11 mouse cellular contexts compared by ENCODE assay signal in genomic region chr7:142349308-142349961, GRCm38 (mm10). TPM values are rescaled to one million over a fixed set of nuclear protein-coding genes. Genes with fewer than 3 reads are reported as not detected.
DNase-seq lines count a peak whose midpoint lies in the region; ATAC-seq lines count a peak whose summit lies in the region.
"Had no signal": no experiment of that assay in that cellular context is flagged by ENCODE, and none has a peak within 500 bp of the region (broad histone marks: within the 10 kb centered on the region; RNA-seq: fewer than 3 reads in every experiment).

No protein-coding gene starts in this region.

- H3K27me3 ChIP-seq in kidney, embryonic 15.5 days, result no peaks in the 10 kb centered on the region
- H3K27me3 ChIP-seq in embryonic facial prominence, embryonic 12.5 days, result no peaks in the 10 kb centered on the region
- no peaks in the 10 kb centered on the region for H3K27me3 ChIP-seq in intestine, embryonic 16.5 days (replicated peaks; ENCODE audit: control insufficient read depth, insufficient read depth, low read length)
- H3K27me3 ChIP-seq in midbrain, embryonic 13.5 days, result no peaks in the 10 kb centered on the region
- H3K27me3 ChIP-seq: CH12.LX; embryonic facial prominence, embryonic 13.5 days had no signal

- no peak overlapping the region for H3K9ac ChIP-seq in kidney, embryonic 15.5 days
- no peak overlapping the region for H3K9ac ChIP-seq in embryonic facial prominence, embryonic 12.5 days
- H3K9ac ChIP-seq in intestine, embryonic 16.5 days (ENCODE audit: low read depth, low read length), result no peak overlapping the region
- H3K9ac ChIP-seq in midbrain, embryonic 13.5 days (replicated peaks), result no peak overlapping the region
- H3K9ac ChIP-seq: embryonic facial prominence, embryonic 13.5 days; liver, embryonic 14.5 days had no signal

- peak overlapping the region; percentile 69 for H3K27ac ChIP-seq in kidney, embryonic 15.5 days
- H3K27ac ChIP-seq in embryonic facial prominence, embryonic 12.5 days, result peak overlapping the region; percentile 43
- no peak overlapping the region for H3K27ac ChIP-seq in intestine, embryonic 16.5 days (ENCODE audit: low read length)
- H3K27ac ChIP-seq in midbrain, embryonic 13.5 days, result peak overlapping the region; percentile 64
- H3K27ac ChIP-seq: embryonic facial prominence, embryonic 13.5 days; liver, embryonic 14.5 days had no signal

- no peak for DNase-seq in kidney, postnatal 10 days
- no peak for DNase-seq in spleen, postnatal 4 days (ENCODE audit: low spot score in 2 of 2)
- no peak for DNase-seq in embryo, embryonic 11 days
- DNase-seq in kidney, postnatal 36 days, result no peak

- no peaks in the 10 kb centered on the region for H3K9me3 ChIP-seq in kidney, embryonic 15.5 days (replicated peaks)
- H3K9me3 ChIP-seq in embryonic facial prominence, embryonic 12.5 days, result no peaks in the 10 kb centered on the region
- H3K9me3 ChIP-seq in intestine, embryonic 16.5 days (ENCODE audit: control insufficient read depth, low read length), result no peaks in the 10 kb centered on the region
- H3K9me3 ChIP-seq in midbrain, embryonic 13.5 days, result no peaks in the 10 kb centered on the region
- H3K9me3 ChIP-seq: embryonic facial prominence, embryonic 13.5 days had no signal

- H3K4me3 ChIP-seq in kidney, embryonic 15.5 days (replicated peaks), result no peak overlapping the region
- H3K4me3 ChIP-seq in embryonic facial prominence, embryonic 12.5 days, result no peak overlapping the region
- no peak overlapping the region for H3K4me3 ChIP-seq in intestine, embryonic 16.5 days (ENCODE audit: low read length)
- H3K4me3 ChIP-seq in midbrain, embryonic 13.5 days (replicated peaks), result no peak overlapping the region
- H3K4me3 ChIP-seq: embryonic facial prominence, embryonic 13.5 days had no signal

- ATAC-seq in kidney, embryonic 15.5 days (replicated peaks; ENCODE audit: low FRiP score), result peak; percentile 73
- 0 out of 2 replicates have a peak, but pooled peaks have one; percentile 32 for ATAC-seq in embryonic facial prominence, embryonic 12.5 days (ENCODE audit: insufficient number of reproducible peaks, insufficient read depth, low FRiP score, low TSS enrichment)
- peak; percentile 23; the same call in 1 of the 2 replicates for ATAC-seq in intestine, embryonic 16.5 days
- peak; percentile 79 for ATAC-seq in midbrain, embryonic 13.5 days

- 22% methylated on average over 9 of the region's 9 CpGs for WGBS in kidney, embryonic 15.5 days
- WGBS in embryonic facial prominence, embryonic 12.5 days, result 30% methylated on average over 9 of the region's 9 CpGs
- WGBS in intestine, embryonic 16.5 days, result 29% methylated on average over 9 of the region's 9 CpGs
- 14% methylated on average over 9 of the region's 9 CpGs for WGBS in midbrain, embryonic 13.5 days

- H3K36me3 ChIP-seq in kidney, embryonic 15.5 days, result no peaks in the 10 kb centered on the region
- no peaks in the 10 kb centered on the region for H3K36me3 ChIP-seq in embryonic facial prominence, embryonic 12.5 days
- no peaks in the 10 kb centered on the region for H3K36me3 ChIP-seq in intestine, embryonic 16.5 days (ENCODE audit: control insufficient read depth, insufficient read depth, low read length)
- no peaks in the 10 kb centered on the region for H3K36me3 ChIP-seq in midbrain, embryonic 13.5 days
- H3K36me3 ChIP-seq: embryonic facial prominence, embryonic 13.5 days had no signal

- peaks cover 20% of the 10 kb centered on the region for H3K4me1 ChIP-seq in kidney, embryonic 15.5 days
- peaks cover 8% of the 10 kb centered on the region for H3K4me1 ChIP-seq in embryonic facial prominence, embryonic 12.5 days
- peaks cover 7% of the 10 kb centered on the region for H3K4me1 ChIP-seq in intestine, embryonic 16.5 days (ENCODE audit: control insufficient read depth, insufficient read depth, low read length)
- peaks cover 24% of the 10 kb centered on the region for H3K4me1 ChIP-seq in midbrain, embryonic 13.5 days (replicated peaks)

- H3K4me2 ChIP-seq in kidney, embryonic 15.5 days, result no peak overlapping the region
- H3K4me2 ChIP-seq in embryonic facial prominence, embryonic 12.5 days (replicated peaks), result 0 out of 2 replicates have a peak overlapping the region, but pooled peaks have one; percentile 16
- H3K4me2 ChIP-seq in intestine, embryonic 16.5 days (ENCODE audit: low read depth, low read length), result no peak overlapping the region
- H3K4me2 ChIP-seq in midbrain, embryonic 13.5 days (replicated peaks), result peak overlapping the region; percentile 14
- H3K4me2 ChIP-seq: embryonic facial prominence, embryonic 13.5 days had no signal

RNA-seq across cellular contexts. Expression of gene Ifitm10, which starts 24.1 kb away (rescaled TPM):
- 1.8 and 2.3 TPM in 2 replicates for polyA plus RNA-seq in kidney, embryonic 15.5 days (2015; fragmentation: Nextera tagmentation; extraction: Ambion mirVana)
- polyA plus RNA-seq in embryonic facial prominence, embryonic 12.5 days (2016; fragmentation: Nextera tagmentation; extraction: Ambion mirVana), result 2.3 and 2.9 TPM in 2 replicates
- 1.8 and 2.4 TPM in 2 replicates for polyA plus RNA-seq in intestine, embryonic 16.5 days (2015; fragmentation: Nextera tagmentation; extraction: Ambion mirVana)
- polyA plus RNA-seq in midbrain, embryonic 13.5 days (2015; fragmentation: Nextera tagmentation; extraction: Ambion mirVana), result 1.9 and 2.3 TPM in 2 replicates

RNA-seq across cellular contexts. Expression of gene Gm49369, which starts 33.0 kb away (rescaled TPM):
- 1.2 and 2.5 TPM in 2 replicates for polyA plus RNA-seq in kidney, embryonic 15.5 days (2015; fragmentation: Nextera tagmentation; extraction: Ambion mirVana)
- polyA plus RNA-seq in embryonic facial prominence, embryonic 12.5 days (2016; fragmentation: Nextera tagmentation; extraction: Ambion mirVana), result 0.67 TPM in 1 of 2 replicates, not detected in the other
- polyA plus RNA-seq in intestine, embryonic 16.5 days (2015; fragmentation: Nextera tagmentation; extraction: Ambion mirVana), result 0.43 and 2.3 TPM in 2 replicates
- not detected in 2 replicates for polyA plus RNA-seq in midbrain, embryonic 13.5 days (2015; fragmentation: Nextera tagmentation; extraction: Ambion mirVana)
- polyA plus RNA-seq: embryonic facial prominence, embryonic 13.5 days had no signal

RNA-seq across cellular contexts. Expression of gene Ctsd, which starts 38.4 kb away (rescaled TPM):
- polyA plus RNA-seq in kidney, embryonic 15.5 days (2015; fragmentation: Nextera tagmentation; extraction: Ambion mirVana), result 294 and 312 TPM in 2 replicates
- 208 and 210 TPM in 2 replicates for polyA plus RNA-seq in embryonic facial prominence, embryonic 12.5 days (2016; fragmentation: Nextera tagmentation; extraction: Ambion mirVana)
- polyA plus RNA-seq in intestine, embryonic 16.5 days (2015; fragmentation: Nextera tagmentation; extraction: Ambion mirVana), result 395 and 444 TPM in 2 replicates
- 191 and 206 TPM in 2 replicates for polyA plus RNA-seq in midbrain, embryonic 13.5 days (2015; fragmentation: Nextera tagmentation; extraction: Ambion mirVana)

RNA-seq across cellular contexts. Expression of gene Krtap5-4, which starts 46.1 kb away (rescaled TPM):
- polyA plus RNA-seq in kidney, embryonic 15.5 days (2015; fragmentation: Nextera tagmentation; extraction: Ambion mirVana), result not detected in 2 replicates
- not detected in 2 replicates for polyA plus RNA-seq in embryonic facial prominence, embryonic 12.5 days (2016; fragmentation: Nextera tagmentation; extraction: Ambion mirVana)
- polyA plus RNA-seq in intestine, embryonic 16.5 days (2015; fragmentation: Nextera tagmentation; extraction: Ambion mirVana), result not detected in 2 replicates
- polyA plus RNA-seq in midbrain, embryonic 13.5 days (2015; fragmentation: Nextera tagmentation; extraction: Ambion mirVana), result not detected in 2 replicates
- polyA plus RNA-seq: embryonic facial prominence, embryonic 13.5 days; liver, embryonic 14.5 days had no signal

RNA-seq across cellular contexts. Expression of gene Krtap5-1, which starts 52.5 kb away (rescaled TPM):
- not detected in 2 replicates for polyA plus RNA-seq in kidney, embryonic 15.5 days (2015; fragmentation: Nextera tagmentation; extraction: Ambion mirVana)
- polyA plus RNA-seq in embryonic facial prominence, embryonic 12.5 days (2016; fragmentation: Nextera tagmentation; extraction: Ambion mirVana), result not detected in 2 replicates
- not detected in 2 replicates for polyA plus RNA-seq in intestine, embryonic 16.5 days (2015; fragmentation: Nextera tagmentation; extraction: Ambion mirVana)
- polyA plus RNA-seq in midbrain, embryonic 13.5 days (2015; fragmentation: Nextera tagmentation; extraction: Ambion mirVana), result not detected in 2 replicates
- polyA plus RNA-seq: embryonic facial prominence, embryonic 13.5 days; liver, embryonic 14.5 days had no signal

Comparison
In these comparisons a context has a peak if more than half of its experiments do, and no peak if none do; other contexts are left out.
1. ATAC-seq: peak in every context shown above with its lines; median percentile 79 in midbrain, embryonic 13.5 days; 73 in kidney, embryonic 15.5 days; 32 in embryonic facial prominence, embryonic 12.5 days; 23 in intestine, embryonic 16.5 days.
2. H3K4me2 ChIP-seq: peak in embryonic facial prominence, embryonic 12.5 days (single experiment) and midbrain, embryonic 13.5 days (single experiment); none in kidney, embryonic 15.5 days (single experiment) and intestine, embryonic 16.5 days (single experiment).